Mouse (Mus musculus) splenic B cell, adult 2 months (primary cell): ENCODE data around the gene Clic1.

Experiments
- DNase-seq: peaks from one replicate; pipeline ENCODE4 v3.0.0-alpha.2; 2011; ENCODE audit warnings: low read depth, low spot score
- H3K27me3 ChIP-seq: 2 replicates; pipeline ENCODE4 v1.6.1; 2012; ENCODE audit warnings: mild to moderate bottlenecking, low read length, moderate library complexity, mixed read lengths; ENCODE audit not compliant: control insufficient read depth, poor library complexity, insufficient read depth, severe bottlenecking
- H3K36me3 ChIP-seq: 2 replicates; pipeline ENCODE4 v1.6.1; 2012; ENCODE audit warnings: mild to moderate bottlenecking, low read length, moderate library complexity, mixed read lengths; ENCODE audit not compliant: control insufficient read depth, poor library complexity, insufficient read depth, severe bottlenecking

The Clic1 gene

DNA sequence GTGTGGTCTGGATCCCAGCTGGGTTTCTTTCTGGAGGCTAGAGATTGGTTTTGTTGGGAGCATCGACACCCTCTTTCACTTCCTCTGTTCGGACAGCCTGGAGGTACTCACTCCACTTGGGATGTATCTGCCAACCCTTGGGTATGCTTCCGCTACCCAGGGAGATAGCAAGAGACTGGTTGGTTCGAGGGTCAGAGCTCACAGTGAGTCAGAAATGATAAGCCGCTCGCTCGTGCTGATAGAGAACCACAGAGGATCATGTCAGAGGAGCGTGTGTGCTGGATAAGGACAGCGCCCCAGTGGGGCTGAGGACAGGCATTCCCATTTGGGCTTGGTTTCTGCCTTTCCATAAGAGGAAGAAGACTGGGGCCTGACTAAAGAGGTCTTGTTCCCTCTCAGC is 30.0 kb downstream of the Clic1 start:
- DNase-seq, result no peak
- H3K27me3 ChIP-seq, result no peaks in the 10 kb centered on the region; the same call in 1 of the 2 replicates
- no peaks in the 10 kb centered on the region for H3K36me3 ChIP-seq

DNA sequence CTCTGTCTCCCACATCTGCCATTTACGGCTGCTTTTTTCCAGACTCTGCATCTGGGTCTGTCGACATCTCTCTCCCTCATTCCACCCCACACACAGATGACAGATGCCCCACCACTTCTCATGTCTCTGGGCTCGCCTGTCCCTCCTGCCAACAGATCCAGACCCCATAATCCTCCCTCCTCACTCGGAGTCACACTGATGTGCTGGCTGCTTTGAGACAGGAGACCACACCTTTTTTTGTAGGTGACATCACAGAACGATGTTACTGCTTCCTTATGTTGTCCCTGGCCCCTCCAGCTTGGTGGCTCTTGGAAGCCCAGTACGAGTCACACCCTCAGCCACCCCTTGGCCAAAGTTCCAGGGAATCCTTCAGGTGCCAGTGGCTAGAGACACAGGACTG is 30.5 kb downstream of the Clic1 start:
- DNase-seq, result no peak
- no peaks in the 10 kb centered on the region; the same call in 1 of the 2 replicates for H3K27me3 ChIP-seq
- no peaks in the 10 kb centered on the region for H3K36me3 ChIP-seq

DNA sequence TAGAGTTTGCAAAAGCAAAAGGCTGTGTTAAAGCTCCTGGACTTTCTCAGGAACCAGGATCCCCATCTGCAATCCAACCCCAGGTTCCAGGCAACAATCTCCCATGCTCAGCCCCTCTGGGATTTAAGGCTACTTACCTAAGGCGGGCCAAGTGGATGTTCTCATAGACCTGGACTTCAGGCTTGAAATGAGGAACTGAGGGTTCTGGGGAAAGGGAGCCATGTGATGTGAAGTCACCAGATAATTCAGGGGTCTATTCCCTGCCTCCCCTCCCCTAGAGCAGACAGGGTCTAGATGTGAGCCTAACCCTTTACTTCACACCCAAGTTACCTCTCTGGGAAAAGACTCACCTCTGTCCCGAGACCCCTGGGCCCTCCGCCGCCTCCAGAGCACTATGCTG is 30.9 kb downstream of the Clic1 start:
- no peaks in the 10 kb centered on the region; the same call in 1 of the 2 replicates for H3K27me3 ChIP-seq
- DNase-seq, result no peak
- H3K36me3 ChIP-seq, result no peaks in the 10 kb centered on the region

DNA sequence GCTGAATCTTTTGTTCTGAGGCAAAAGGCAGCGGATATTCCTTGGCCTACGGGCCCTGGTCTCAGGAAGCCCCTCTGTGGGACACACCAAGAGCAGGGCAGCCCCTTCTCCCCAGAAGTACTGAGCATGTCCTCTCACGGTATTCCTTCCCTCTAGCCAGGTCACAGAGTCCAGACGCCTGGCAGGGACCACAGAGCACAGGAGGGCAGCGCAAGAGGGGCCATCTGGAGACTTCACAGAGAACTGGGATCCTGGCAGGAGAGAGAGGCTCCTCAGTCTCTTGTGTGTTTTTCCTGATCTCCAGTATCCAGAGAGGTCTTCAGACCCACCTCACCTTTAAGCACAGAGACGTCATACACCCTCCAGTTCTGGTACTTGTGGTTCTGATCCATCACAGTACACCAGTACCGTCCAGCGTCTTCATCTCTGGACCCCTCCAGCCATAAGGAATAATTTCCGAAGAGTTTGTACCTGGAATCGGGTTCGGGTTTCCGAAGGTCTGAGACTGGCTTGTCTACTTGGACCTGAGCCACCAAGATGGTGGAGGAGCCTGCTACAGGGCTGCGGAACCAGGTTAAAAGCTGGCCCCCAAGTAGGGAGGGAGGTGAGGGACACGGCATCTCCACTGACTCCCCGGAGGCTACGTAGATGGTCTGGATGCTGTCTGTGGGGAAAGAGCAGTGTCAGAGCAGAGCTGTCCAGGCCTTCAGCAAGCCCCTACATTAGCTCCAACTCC is 33.2 kb downstream of the Clic1 start:
- Histone ChIP-seq H3K27me3 (no peaks in the 10 kb centered on the region), H3K36me3 (no peaks in the 10 kb centered on the region)
- no peak for DNase-seq

DNA sequence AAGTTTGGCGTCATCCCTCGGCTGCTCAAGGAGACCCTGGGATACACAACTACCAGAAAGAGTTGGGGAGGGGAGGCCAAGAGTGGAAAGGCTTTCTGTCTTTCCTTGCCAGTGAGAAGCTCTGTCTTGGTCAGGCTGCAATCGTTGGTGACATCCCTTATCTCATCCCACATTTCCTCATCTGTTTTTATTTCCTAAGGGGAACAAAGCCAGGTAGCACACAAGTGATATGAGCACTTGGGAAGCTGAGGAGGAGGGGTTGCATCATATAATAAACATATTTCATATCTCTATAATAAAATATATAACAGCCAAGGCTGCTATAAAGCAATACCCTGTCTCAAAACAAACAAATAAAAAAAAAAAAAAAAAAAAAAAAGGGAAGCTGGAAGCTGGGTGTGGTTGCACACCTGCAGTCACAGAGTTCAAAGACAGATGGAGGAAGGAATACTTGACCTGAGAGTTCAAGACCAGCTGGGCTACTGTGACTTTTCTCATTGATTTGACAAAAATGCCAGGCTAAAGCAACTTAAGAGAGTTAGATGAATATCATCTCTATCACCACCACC is 34.2 kb downstream of the Clic1 start:
- DNase-seq, result no peak
- Histone ChIP-seq H3K27me3 (no peaks in the 10 kb centered on the region), H3K36me3 (no peaks in the 10 kb centered on the region)

DNA sequence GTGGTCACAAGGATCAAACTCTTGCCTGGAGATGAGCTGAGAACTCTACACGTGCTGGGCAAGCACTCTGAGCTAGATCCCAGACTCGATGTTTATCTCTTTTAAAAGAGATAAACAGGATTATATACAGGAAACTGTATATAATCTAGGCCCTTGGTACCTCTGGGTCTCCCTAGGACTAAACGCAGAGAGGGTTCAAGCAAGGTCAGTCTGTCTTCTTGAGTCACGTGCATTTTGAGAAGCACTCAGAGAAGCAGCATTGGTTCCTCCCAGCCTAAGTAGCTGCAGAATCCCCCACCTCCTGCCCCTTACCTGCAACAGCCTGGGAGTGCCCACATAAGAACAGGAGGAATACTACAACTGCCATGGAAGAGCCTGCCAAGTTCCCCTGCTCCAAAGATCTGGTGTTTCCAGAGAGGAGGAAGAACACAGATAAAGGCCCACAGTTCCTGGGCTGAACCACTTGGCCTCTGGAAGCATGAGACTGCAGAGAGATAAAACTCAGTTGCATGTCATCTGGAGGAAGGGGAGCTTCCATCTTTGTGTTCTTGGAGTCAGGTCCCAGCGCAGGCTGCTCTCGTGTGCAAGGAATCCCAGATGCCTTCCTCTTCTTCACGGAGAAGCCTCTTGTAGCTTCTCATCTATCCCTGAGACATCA is 35.6 kb downstream of the Clic1 start, which contains the start of gene Ly6g6f:
Gene Ly6g6f (minus strand): TSS at position 403 of the 658 bp plus-strand sequence.
- no peak for DNase-seq
- Histone ChIP-seq H3K27me3 (no peaks in the 10 kb centered on the region), H3K36me3 (no peaks in the 10 kb centered on the region)

DNA sequence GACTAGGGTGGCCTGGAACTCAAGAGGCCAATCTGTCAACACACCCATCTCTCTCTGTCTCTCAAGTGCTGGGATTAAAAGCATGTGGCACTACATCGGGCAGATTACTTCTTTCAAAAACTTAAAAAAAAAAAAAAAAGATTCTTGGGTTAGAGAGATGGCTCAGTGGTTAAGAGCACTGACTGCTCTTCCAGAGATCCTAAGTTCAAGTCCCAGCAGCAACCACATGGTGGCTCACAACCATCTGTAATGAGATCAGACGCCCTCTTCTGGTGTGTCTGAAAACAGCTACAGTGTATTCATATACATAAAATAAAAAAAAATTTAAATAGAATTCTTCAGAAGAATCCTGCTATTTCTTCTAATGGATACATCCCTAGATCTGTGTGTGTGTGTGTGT is 38.4 kb downstream of the Clic1 start:
- peaks cover 1% of the 10 kb centered on the region; the same call in 1 of the 2 replicates for H3K36me3 ChIP-seq
- peak; percentile 29 for DNase-seq
- H3K27me3 ChIP-seq, result no peaks in the 10 kb centered on the region

DNA sequence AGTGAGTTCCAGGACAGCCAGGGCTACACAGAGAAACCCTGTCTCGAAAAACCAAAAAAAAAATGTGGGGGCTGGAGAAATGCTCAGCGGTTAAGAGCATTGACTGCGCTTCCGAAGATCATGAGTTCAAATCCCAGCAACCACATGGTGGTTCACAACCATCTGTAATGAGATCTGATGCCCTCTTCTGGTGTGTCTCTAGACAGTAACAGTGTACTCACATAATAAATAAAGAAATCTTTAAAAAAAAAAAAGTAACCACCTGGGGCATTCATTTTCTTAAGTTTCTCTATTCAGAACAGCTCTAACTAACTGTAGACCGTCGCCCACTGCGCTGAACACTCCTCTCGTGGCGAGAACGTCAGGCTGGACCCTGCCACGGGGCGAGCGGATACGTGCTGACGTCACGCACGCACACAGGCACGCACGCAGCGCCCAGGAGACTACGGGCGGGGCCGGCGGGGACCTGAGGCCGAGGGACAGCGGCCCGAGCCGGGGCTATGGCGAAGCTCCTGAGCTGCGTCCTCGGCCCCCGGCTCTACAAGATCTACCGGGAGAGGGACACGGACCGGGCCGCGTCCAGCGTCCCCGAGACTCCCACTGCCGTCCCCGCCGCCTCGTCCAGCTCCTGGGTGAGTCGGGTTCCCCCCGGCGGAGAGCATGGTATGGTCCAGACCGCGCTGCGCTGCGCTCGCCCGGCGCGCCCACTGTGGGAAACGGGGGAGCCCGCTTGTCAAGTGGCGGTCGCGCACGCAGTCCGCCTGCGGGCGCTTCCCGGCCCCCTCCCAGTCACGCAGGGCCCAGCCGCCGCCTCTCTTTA is 39.3 kb downstream of the Clic1 start, which contains the start of gene Abhd16a:
Gene Abhd16a (plus strand): TSS at position 439 of the 820 bp plus-strand sequence.
- no peaks in the 10 kb centered on the region for H3K27me3 ChIP-seq
- peak; percentile 96 for DNase-seq

DNA sequence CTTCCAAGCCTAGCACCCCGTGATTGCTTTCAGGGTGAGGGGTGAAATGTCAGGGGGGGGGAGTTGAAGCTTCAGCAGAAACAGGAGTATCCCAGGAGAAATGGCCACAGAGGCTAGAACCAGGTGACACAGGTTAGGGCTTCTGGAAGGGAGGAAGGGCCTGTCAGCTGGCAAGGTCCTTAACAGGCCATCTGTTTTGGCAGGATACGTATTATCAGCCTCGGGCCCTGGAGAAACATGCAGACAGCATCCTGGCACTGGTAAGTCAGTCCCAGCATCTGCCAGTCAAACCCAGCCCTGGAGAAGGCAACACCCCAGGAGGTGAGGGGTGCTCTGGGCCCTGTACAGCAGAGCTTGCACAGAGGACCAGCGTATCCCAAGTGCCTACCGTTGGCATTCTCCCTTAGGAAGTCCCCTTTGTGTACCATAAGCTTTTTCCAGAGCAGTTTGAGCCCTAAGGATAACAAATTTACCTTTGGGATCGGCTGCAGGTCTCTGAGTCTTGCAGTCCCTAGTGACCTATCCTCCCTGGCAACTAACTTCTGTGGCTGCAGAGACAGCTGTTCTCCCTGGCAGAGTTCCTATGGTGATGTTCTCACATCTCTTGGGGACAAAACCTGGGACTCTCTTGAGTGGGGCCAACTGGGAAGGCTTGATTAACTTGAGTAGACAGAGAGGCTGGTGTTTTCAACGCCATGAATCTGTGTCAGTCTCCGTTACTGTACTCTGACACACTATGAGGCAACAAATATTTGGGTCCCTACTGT is 40.6 kb downstream of the Clic1 start:
- Histone ChIP-seq H3K36me3 (peaks cover 1% of the 10 kb centered on the region; the same call in 1 of the 2 replicates), H3K27me3 (no peaks in the 10 kb centered on the region)
- DNase-seq, result no peak

More for the DNA sequence above, 39.3 kb downstream of the Clic1 start, which contains the start of gene Abhd16a:
- peaks cover 1% of the 10 kb centered on the region; the same call in 1 of the 2 replicates for H3K36me3 ChIP-seq

DNA sequence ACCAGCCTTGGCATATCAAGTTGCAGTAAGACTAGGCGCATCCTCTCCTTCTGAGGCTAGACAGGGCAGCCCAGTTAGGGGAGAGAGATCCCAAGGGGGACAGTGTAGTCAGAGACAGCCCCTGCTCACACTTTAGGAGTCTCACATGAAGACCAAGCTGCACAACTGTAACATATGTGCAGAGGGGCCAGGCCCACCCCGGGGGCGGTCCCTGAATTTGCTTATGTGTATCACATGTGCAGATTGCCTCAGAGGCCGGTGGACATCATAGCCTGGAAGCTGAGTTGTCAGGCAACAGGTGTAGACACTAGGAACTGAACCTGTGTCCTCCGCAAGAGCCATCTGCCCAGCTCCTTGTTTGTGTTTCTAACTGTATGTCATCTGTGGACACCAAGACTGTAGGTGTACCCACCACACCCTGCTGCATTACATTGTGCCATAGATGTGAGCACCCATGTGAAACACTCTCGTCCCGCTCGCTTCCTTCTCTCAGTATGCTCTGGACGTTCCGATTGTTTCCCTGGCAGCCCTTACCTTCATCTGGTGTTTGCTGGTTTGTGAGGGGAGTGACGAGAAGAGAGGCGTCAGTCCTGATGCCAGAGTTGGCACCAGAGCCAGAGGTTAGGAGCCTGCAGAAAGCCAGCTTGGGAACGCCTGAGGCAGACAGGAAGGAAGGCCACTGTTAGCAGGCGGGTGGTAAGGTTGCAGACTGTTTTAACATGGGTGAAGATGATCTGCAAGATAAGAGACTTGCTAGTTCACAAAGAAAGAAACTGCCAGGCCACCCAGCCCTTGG is 42.8 kb downstream of the Clic1 start:
- no peak for DNase-seq
- Histone ChIP-seq H3K27me3 (no peaks in the 10 kb centered on the region), H3K36me3 (peaks cover 1% of the 10 kb centered on the region)

DNA sequence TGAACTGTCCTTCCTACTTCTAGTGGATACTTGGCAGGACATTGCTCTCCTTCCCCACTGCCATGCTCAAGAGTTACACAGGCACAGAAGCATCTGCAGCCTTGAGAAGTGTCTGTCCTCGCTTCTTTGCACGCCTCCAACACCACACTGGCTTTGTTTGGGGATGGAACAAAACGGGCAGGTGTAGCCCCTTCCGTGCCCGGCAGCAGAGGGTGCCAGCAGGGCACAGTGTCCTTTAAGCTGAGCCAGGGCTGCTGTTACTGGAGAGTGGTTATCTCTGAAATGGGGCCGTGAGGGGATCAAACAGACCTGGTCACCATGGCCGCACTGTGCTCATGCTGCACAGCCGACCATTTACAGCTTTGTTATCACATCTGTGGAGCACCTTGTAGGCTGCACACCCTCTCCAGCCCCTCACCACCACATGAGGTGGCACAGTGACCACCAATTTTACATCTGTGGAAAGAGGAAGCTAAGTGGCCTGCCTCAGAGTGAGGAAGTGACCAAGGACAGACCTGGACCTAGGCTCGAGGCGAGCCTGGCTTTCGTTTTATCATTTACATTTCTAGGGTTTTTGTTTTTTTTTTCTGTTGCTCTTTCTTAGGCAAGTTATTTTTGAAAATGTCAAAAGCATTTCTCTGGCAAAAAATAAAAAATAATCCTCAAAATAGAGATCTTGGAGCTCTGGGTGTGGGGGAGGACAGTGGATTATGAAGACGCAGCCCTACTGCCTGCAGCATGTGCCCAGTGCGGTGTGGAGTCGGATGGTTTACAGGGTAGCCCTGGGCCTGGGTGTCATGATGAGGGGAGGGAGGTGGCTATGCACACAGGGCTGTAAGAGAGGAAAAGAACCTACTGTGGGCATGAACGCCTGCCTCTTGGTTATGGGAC is 45.0 kb downstream of the Clic1 start:
- no peak for DNase-seq
- Histone ChIP-seq H3K27me3 (no peaks in the 10 kb centered on the region), H3K36me3 (peaks cover 4% of the 10 kb centered on the region)

DNA sequence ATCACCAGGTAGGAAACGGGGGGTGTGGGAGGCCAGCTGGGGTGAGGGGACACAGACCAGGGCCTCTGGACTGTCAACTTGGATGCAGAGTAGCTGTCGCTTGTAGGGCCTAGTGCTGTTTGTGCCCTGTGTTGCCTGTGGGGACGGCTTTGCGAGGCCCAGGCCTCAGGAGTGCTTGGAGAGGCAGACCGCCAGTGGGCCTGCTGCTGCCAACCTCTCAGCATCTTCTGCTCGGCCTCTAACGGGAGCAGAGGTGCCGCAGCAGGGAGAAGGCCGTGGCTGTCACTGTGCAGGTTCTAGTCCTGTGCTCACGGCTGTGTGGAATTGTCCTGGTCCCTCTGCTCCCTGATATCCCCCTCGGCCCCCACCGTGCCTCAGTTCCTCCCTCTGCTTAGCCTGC is 46.8 kb downstream of the Clic1 start:
- DNase-seq, result no peak
- H3K27me3 ChIP-seq, result no peaks in the 10 kb centered on the region
- peaks cover 5% of the 10 kb centered on the region for H3K36me3 ChIP-seq
